Mouse (Mus musculus): ENCODE measurements around the gene Rnf212. TPM values are rescaled to one million over a fixed set of nuclear protein-coding genes. Genes with fewer than 3 reads are reported as not detected.

The Rnf212 gene
- polyA plus RNA-seq, 1 experiment from 2014 or later: not detected

GRCm38 (mm10) chr5:108750328-108751210 is 24.2 kb downstream of the Rnf212 start:
- no peaks in the 10 kb centered on the region for H3K36me3 ChIP-seq (ENCODE audit: control insufficient read depth, insufficient read depth, low read length)
- 81% methylated on average over 5 of the region's 5 CpGs for WGBS
- H3K4me2 ChIP-seq (ENCODE audit: low read depth, low read length): no peak overlapping the region
- ATAC-seq (ENCODE audit: low read depth): no peak
- no peak overlapping the region for H3K4me3 ChIP-seq (ENCODE audit: low read depth, low read length)
- H3K9me3 ChIP-seq (ENCODE audit: control insufficient read depth, low read length): no peaks in the 10 kb centered on the region
- no peak overlapping the region for H3K9ac ChIP-seq (replicated peaks; ENCODE audit: low read depth, low read length)
- H3K4me1 ChIP-seq (ENCODE audit: control insufficient read depth, insufficient read depth, low read length): no peaks in the 10 kb centered on the region
- no peak overlapping the region for H3K27ac ChIP-seq (ENCODE audit: low read depth, low read length)
- no peaks in the 10 kb centered on the region for H3K27me3 ChIP-seq (ENCODE audit: control insufficient read depth, insufficient read depth, low read length)

- H3K27me3 ChIP-seq (ENCODE audit: control insufficient read depth, insufficient read depth, low read length): no peaks in the 10 kb centered on the region
Observed at GRCm38 (mm10) chr5:108744629-108745028, 30.2 kb downstream of the Rnf212 start.

GRCm38 (mm10) chr5:108743856-108744255 is 30.9 kb downstream of the Rnf212 start:
- WGBS: 58% methylated on average over 2 of the region's 2 CpGs
- ATAC-seq (ENCODE audit: low read depth): no peak
- no peaks in the 10 kb centered on the region for H3K27me3 ChIP-seq (ENCODE audit: control insufficient read depth, insufficient read depth, low read length)

More at GRCm38 (mm10) chr5:108744629-108745028, 30.2 kb downstream of the Rnf212 start:
- ATAC-seq (ENCODE audit: low read depth): no peak
- Histone ChIP-seq H3K9ac (replicated peaks; ENCODE audit: low read depth, low read length) (no peak overlapping the region), H3K9me3 (ENCODE audit: control insufficient read depth, low read length) (no peaks in the 10 kb centered on the region), H3K36me3 (ENCODE audit: control insufficient read depth, insufficient read depth, low read length) (no peaks in the 10 kb centered on the region), H3K27ac (ENCODE audit: low read depth, low read length) (no peak overlapping the region), H3K4me1 (ENCODE audit: control insufficient read depth, insufficient read depth, low read length) (no peaks in the 10 kb centered on the region), H3K4me3 (ENCODE audit: low read depth, low read length) (no peak overlapping the region), H3K4me2 (ENCODE audit: low read depth, low read length) (no peak overlapping the region)
- 86% methylated on average over 3 of the region's 3 CpGs for WGBS

GRCm38 (mm10) chr5:108742596-108742995 is 32.2 kb downstream of the Rnf212 start:
- Histone ChIP-seq H3K27ac (ENCODE audit: low read depth, low read length) (no peak overlapping the region), H3K9ac (replicated peaks; ENCODE audit: low read depth, low read length) (no peak overlapping the region), H3K36me3 (ENCODE audit: control insufficient read depth, insufficient read depth, low read length) (no peaks in the 10 kb centered on the region), H3K27me3 (ENCODE audit: control insufficient read depth, insufficient read depth, low read length) (no peaks in the 10 kb centered on the region), H3K4me3 (ENCODE audit: low read depth, low read length) (no peak overlapping the region), H3K4me1 (ENCODE audit: control insufficient read depth, insufficient read depth, low read length) (no peaks in the 10 kb centered on the region), H3K4me2 (ENCODE audit: low read depth, low read length) (no peak overlapping the region), H3K9me3 (ENCODE audit: control insufficient read depth, low read length) (no peaks in the 10 kb centered on the region)
- ATAC-seq (ENCODE audit: low read depth): no peak
- 67% methylated on average over 2 of the region's 2 CpGs for WGBS

More at GRCm38 (mm10) chr5:108743856-108744255, 30.9 kb downstream of the Rnf212 start:
- Histone ChIP-seq H3K4me3 (ENCODE audit: low read depth, low read length) (no peak overlapping the region), H3K4me2 (ENCODE audit: low read depth, low read length) (no peak overlapping the region), H3K9ac (replicated peaks; ENCODE audit: low read depth, low read length) (no peak overlapping the region), H3K9me3 (ENCODE audit: control insufficient read depth, low read length) (no peaks in the 10 kb centered on the region), H3K4me1 (ENCODE audit: control insufficient read depth, insufficient read depth, low read length) (no peaks in the 10 kb centered on the region), H3K27ac (ENCODE audit: low read depth, low read length) (no peak overlapping the region), H3K36me3 (ENCODE audit: control insufficient read depth, insufficient read depth, low read length) (no peaks in the 10 kb centered on the region)

GRCm38 (mm10) chr5:108741844-108742243 is 32.9 kb downstream of the Rnf212 start:
- WGBS: 87% methylated on average over 2 of the region's 2 CpGs
- Histone ChIP-seq H3K9me3 (ENCODE audit: control insufficient read depth, low read length) (no peaks in the 10 kb centered on the region), H3K4me1 (ENCODE audit: control insufficient read depth, insufficient read depth, low read length) (no peaks in the 10 kb centered on the region), H3K27ac (ENCODE audit: low read depth, low read length) (no peak overlapping the region), H3K4me2 (ENCODE audit: low read depth, low read length) (no peak overlapping the region), H3K9ac (replicated peaks; ENCODE audit: low read depth, low read length) (no peak overlapping the region), H3K27me3 (ENCODE audit: control insufficient read depth, insufficient read depth, low read length) (no peaks in the 10 kb centered on the region), H3K4me3 (ENCODE audit: low read depth, low read length) (no peak overlapping the region), H3K36me3 (ENCODE audit: control insufficient read depth, insufficient read depth, low read length) (no peaks in the 10 kb centered on the region)
- ATAC-seq (ENCODE audit: low read depth): no peak

GRCm38 (mm10) chr5:108727425-108727824 is 47.4 kb downstream of the Rnf212 start:
- WGBS: 90% methylated on average over 1 of the region's 1 CpGs
- no peaks in the 10 kb centered on the region for H3K9me3 ChIP-seq (ENCODE audit: control insufficient read depth, low read length)
- no peak overlapping the region for H3K9ac ChIP-seq (replicated peaks; ENCODE audit: low read depth, low read length)
- no peaks in the 10 kb centered on the region for H3K36me3 ChIP-seq (ENCODE audit: control insufficient read depth, insufficient read depth, low read length)
- H3K27ac ChIP-seq (ENCODE audit: low read depth, low read length): no peak overlapping the region
- H3K4me1 ChIP-seq (ENCODE audit: control insufficient read depth, insufficient read depth, low read length): no peaks in the 10 kb centered on the region
- no peak overlapping the region for H3K4me2 ChIP-seq (ENCODE audit: low read depth, low read length)
- no peak overlapping the region for H3K4me3 ChIP-seq (ENCODE audit: low read depth, low read length)
- H3K27me3 ChIP-seq (ENCODE audit: control insufficient read depth, insufficient read depth, low read length): no peaks in the 10 kb centered on the region
- no peak for ATAC-seq (ENCODE audit: low read depth)

GRCm38 (mm10) chr5:108726557-108727248 is 48.1 kb downstream of the Rnf212 start:
- peak; percentile 92 for ATAC-seq (ENCODE audit: low read depth)
- Histone ChIP-seq H3K4me2 (ENCODE audit: low read depth, low read length) (no peak overlapping the region), H3K27me3 (ENCODE audit: control insufficient read depth, insufficient read depth, low read length) (no peaks in the 10 kb centered on the region), H3K4me3 (ENCODE audit: low read depth, low read length) (no peak overlapping the region), H3K27ac (ENCODE audit: low read depth, low read length) (no peak overlapping the region; the same call in 1 of the 2 replicates), H3K36me3 (ENCODE audit: control insufficient read depth, insufficient read depth, low read length) (no peaks in the 10 kb centered on the region), H3K9ac (replicated peaks; ENCODE audit: low read depth, low read length) (no peak overlapping the region), H3K9me3 (ENCODE audit: control insufficient read depth, low read length) (no peaks in the 10 kb centered on the region), H3K4me1 (ENCODE audit: control insufficient read depth, insufficient read depth, low read length) (no peaks in the 10 kb centered on the region)
- 22% methylated on average over 5 of the region's 5 CpGs for WGBS

GRCm38 (mm10) chr5:108724006-108724405 is 50.8 kb downstream of the Rnf212 start:
- Histone ChIP-seq H3K27me3 (ENCODE audit: control insufficient read depth, insufficient read depth, low read length) (no peaks in the 10 kb centered on the region), H3K27ac (ENCODE audit: low read depth, low read length) (no peak overlapping the region), H3K9me3 (ENCODE audit: control insufficient read depth, low read length) (no peaks in the 10 kb centered on the region), H3K9ac (replicated peaks; ENCODE audit: low read depth, low read length) (no peak overlapping the region), H3K36me3 (ENCODE audit: control insufficient read depth, insufficient read depth, low read length) (no peaks in the 10 kb centered on the region), H3K4me1 (ENCODE audit: control insufficient read depth, insufficient read depth, low read length) (no peaks in the 10 kb centered on the region), H3K4me3 (ENCODE audit: low read depth, low read length) (no peak overlapping the region), H3K4me2 (ENCODE audit: low read depth, low read length) (no peak overlapping the region)
- ATAC-seq (ENCODE audit: low read depth): no peak
- 78% methylated on average over 2 of the region's 2 CpGs for WGBS

GRCm38 (mm10) chr5:108719761-108720160 is 55.0 kb downstream of the Rnf212 start:
- Histone ChIP-seq H3K9ac (replicated peaks; ENCODE audit: low read depth, low read length) (no peak overlapping the region), H3K27me3 (ENCODE audit: control insufficient read depth, insufficient read depth, low read length) (no peaks in the 10 kb centered on the region), H3K27ac (ENCODE audit: low read depth, low read length) (no peak overlapping the region), H3K9me3 (ENCODE audit: control insufficient read depth, low read length) (no peaks in the 10 kb centered on the region), H3K4me3 (ENCODE audit: low read depth, low read length) (no peak overlapping the region), H3K4me2 (ENCODE audit: low read depth, low read length) (no peak overlapping the region), H3K36me3 (ENCODE audit: control insufficient read depth, insufficient read depth, low read length) (no peaks in the 10 kb centered on the region), H3K4me1 (ENCODE audit: control insufficient read depth, insufficient read depth, low read length) (no peaks in the 10 kb centered on the region)
- no peak for ATAC-seq (ENCODE audit: low read depth)
- WGBS: 78% methylated on average over 7 of the region's 7 CpGs
